In genomic region chr14:20388441-20389129, GRCm38 (mm10) we compare ENCODE assay signal across 8 mouse cellular contexts. TPM values are rescaled to one million over a fixed set of nuclear protein-coding genes. Genes with fewer than 3 reads are reported as not detected.
DNase-seq lines count a peak whose midpoint lies in the region; ATAC-seq and TF ChIP-seq lines count a peak whose summit lies in the region.

Dnajc9 (minus strand) TSS chr14:20388910.

- peaks cover 41% of the 10 kb centered on the region for H3K36me3 ChIP-seq in embryonic facial prominence, embryonic 13.5 days
- peaks cover 63% of the 10 kb centered on the region for H3K36me3 ChIP-seq in limb, embryonic 14.5 days (ENCODE audit: control insufficient read depth, insufficient read depth, low read length)
- H3K36me3 ChIP-seq in midbrain, postnatal 0 days (ENCODE audit: insufficient read depth, low read length) = peaks cover 17% of the 10 kb centered on the region

- peaks cover 29% of the 10 kb centered on the region for H3K4me1 ChIP-seq in embryonic facial prominence, embryonic 13.5 days
- H3K4me1 ChIP-seq in limb, embryonic 14.5 days (ENCODE audit: control insufficient read depth, insufficient read depth, low read length) = peaks cover 23% of the 10 kb centered on the region
- H3K4me1 ChIP-seq in midbrain, postnatal 0 days (ENCODE audit: insufficient read depth, low read length) = peaks cover 6% of the 10 kb centered on the region

- peak within 1 kb of the TSS; percentile 90 for H3K9ac ChIP-seq in embryonic facial prominence, embryonic 13.5 days
- peak within 1 kb of the TSS; percentile 74 for H3K9ac ChIP-seq in limb, embryonic 14.5 days (ENCODE audit: low read depth, low read length, severe bottlenecking)
- H3K9ac ChIP-seq in midbrain, postnatal 0 days (replicated peaks; ENCODE audit: low read length, poor library complexity, severe bottlenecking) = peak within 1 kb of the TSS; percentile 71

- peak; percentile 10; the same call in 1 of the 2 replicates for TF ChIP-seq CTCF in midbrain, postnatal 0 days (IDR thresholded peaks at IDR 0.05)

- no peaks in the 10 kb centered on the region for H3K27me3 ChIP-seq in embryonic facial prominence, embryonic 13.5 days
- H3K27me3 ChIP-seq in limb, embryonic 14.5 days (ENCODE audit: control insufficient read depth, insufficient read depth, low read length) = no peaks in the 10 kb centered on the region
- no peaks in the 10 kb centered on the region for H3K27me3 ChIP-seq in midbrain, postnatal 0 days (ENCODE audit: insufficient read depth, low read length)

- peak within 1 kb of the TSS; percentile 90 for H3K27ac ChIP-seq in embryonic facial prominence, embryonic 13.5 days
- peak within 1 kb of the TSS; percentile 86 for H3K27ac ChIP-seq in limb, embryonic 14.5 days (replicated peaks; ENCODE audit: low read depth, low read length)
- peak within 1 kb of the TSS; percentile 77 for H3K27ac ChIP-seq in midbrain, postnatal 0 days (ENCODE audit: low read depth, low read length)

- H3K4me3 ChIP-seq in embryonic facial prominence, embryonic 13.5 days = peak within 1 kb of the TSS; percentile 85
- H3K4me3 ChIP-seq in limb, embryonic 14.5 days (replicated peaks; ENCODE audit: low read length) = peak within 1 kb of the TSS; percentile 76
- peak within 1 kb of the TSS; percentile 65 for H3K4me3 ChIP-seq in midbrain, postnatal 0 days (ENCODE audit: low read depth, low read length)

- H3K4me2 ChIP-seq in embryonic facial prominence, embryonic 13.5 days = peak within 1 kb of the TSS; percentile 80
- peak within 1 kb of the TSS; percentile 58 for H3K4me2 ChIP-seq in limb, embryonic 14.5 days (replicated peaks; ENCODE audit: low read depth, low read length, severe bottlenecking)
- H3K4me2 ChIP-seq in midbrain, postnatal 0 days (ENCODE audit: low read depth, low read length, poor library complexity, severe bottlenecking) = peak within 1 kb of the TSS; percentile 59

- TF ChIP-seq POLR2A in limb, embryonic 14.5 days (IDR thresholded peaks at IDR 0.05; ENCODE audit: borderline replicate concordance, extremely low read depth, insufficient read depth, insufficient read length) = peak; percentile 80; the same call in 1 of the 2 replicates

- under 1% methylated on average over 59 of the region's 59 CpGs for WGBS in embryonic facial prominence, embryonic 13.5 days
- 0% methylated on average over 31 of the region's 59 CpGs for WGBS in limb, embryonic 14.5 days
- under 1% methylated on average over 57 of the region's 59 CpGs for WGBS in midbrain, postnatal 0 days

- DNase-seq in 3134 (ENCODE audit: extremely low read depth, insufficient read length, low spot score) = peak; percentile 93
- peak; percentile 96 to 98 for DNase-seq in adrenal gland, postnatal 36 days
- DNase-seq in heart, adult 8-10 months (ENCODE audit: low spot score) = peak; percentile 93
- peak; percentile 95 for DNase-seq in kidney, adult 9 months
- peak; percentile 93 for DNase-seq in limb, embryonic 14.5 days (ENCODE audit: low spot score)
- peak; percentile 94 for DNase-seq in midbrain, postnatal 0 days (ENCODE audit: low spot score)
- DNase-seq in spleen, postnatal 14 days (ENCODE audit: low spot score in 2 of 2) = peak; percentile 93 to 95

- no peaks in the 10 kb centered on the region for H3K9me3 ChIP-seq in embryonic facial prominence, embryonic 13.5 days
- no peaks in the 10 kb centered on the region for H3K9me3 ChIP-seq in limb, embryonic 14.5 days (ENCODE audit: control insufficient read depth, low read length)
- no peaks in the 10 kb centered on the region for H3K9me3 ChIP-seq in midbrain, postnatal 0 days (ENCODE audit: low read length)

- ATAC-seq in embryonic facial prominence, embryonic 13.5 days (ENCODE audit: insufficient number of reproducible peaks, insufficient read depth, low FRiP score, low TSS enrichment, low read depth) = peak; percentile 69
- ATAC-seq in limb, embryonic 14.5 days (ENCODE audit: low FRiP score, low read depth) = peak; percentile 77
- peak; percentile 69 for ATAC-seq in midbrain, postnatal 0 days (ENCODE audit: low FRiP score)

RNA-seq across cellular contexts. Expression of gene Dnajc9, which starts in this region (rescaled TPM):
- 10 to 100 TPM; 30.8 to 39.5 TPM for total RNA-seq in adrenal gland, postnatal 36 days (2021)
- polyA plus RNA-seq in embryonic facial prominence, embryonic 13.5 days (2015; fragmentation: Nextera tagmentation; extraction: Ambion mirVana) = 239 and 265 TPM in 2 replicates
- 10 to 100 TPM; 10.7 to 13.7 (median 12.1) TPM for total RNA-seq in heart, adult 8-10 months (2022)
- 104 and 132 TPM in 2 replicates for polyA plus RNA-seq in limb, embryonic 14.5 days (2012; rRNA removed)
- 151 and 152 TPM in 2 replicates for polyA plus RNA-seq in limb, embryonic 14.5 days (2014; fragmentation: Nextera tagmentation; extraction: Ambion mirVana)
- total RNA-seq in midbrain, postnatal 0 days (2014; rRNA removed) = 47.8 and 51.0 TPM in 2 replicates
- 96.3 and 98.7 TPM in 2 replicates for polyA plus RNA-seq in midbrain, postnatal 0 days (2015; fragmentation: Nextera tagmentation; extraction: Ambion mirVana)

Comparison
In these comparisons a context has a peak if more than half of its experiments do, and no peak if none do; other contexts are left out.
1. Peak in every context shown above with its lines: DNase-seq, ATAC-seq, H3K4me3 ChIP-seq and H3K27ac ChIP-seq.